Mouse (Mus musculus) CH12.LX (cell line): Measurements from ENCODE around the gene Gmds. TPM values are rescaled to one million over a fixed set of nuclear protein-coding genes. Genes with fewer than 3 reads are reported as not detected.

Experiments
- DNase-seq: peaks from one replicate; pipeline ENCODE4 v3.0.0-alpha.2; 2013; ENCODE audit errors: extremely low read depth
- H3K27ac ChIP-seq: 2 replicates; pipeline ENCODE4 v1.5.1; 2012; ENCODE audit warnings: low read depth, mild to moderate bottlenecking, control low read depth, moderate library complexity; ENCODE audit not compliant: insufficient read depth
- H3K27me3 ChIP-seq: replicated peaks from 2 replicates; pipeline ENCODE3; 2012; ENCODE audit warnings: inconsistent platforms
- H3K36me3 ChIP-seq, 2 experiments: replicated peaks in 1 of 2; 2 replicates each; pipeline versions ENCODE3 to v1.6.1; 2012; ENCODE audit warnings: inconsistent platforms in 1 of 2, low read length in 1 of 2, mild to moderate bottlenecking in 1 of 2, mixed read lengths in 1 of 2, moderate library complexity in 1 of 2; ENCODE audit not compliant: control insufficient read depth in 1 of 2, insufficient read depth in 1 of 2
- H3K4me1 ChIP-seq, 2 experiments: 2 replicates each; pipeline ENCODE4 v1.6.1; 2012; ENCODE audit warnings: inconsistent platforms in 1 of 2, moderate library complexity in 1 of 2; ENCODE audit not compliant: insufficient read depth in 2 of 2, control insufficient read depth in 1 of 2
- H3K4me2 ChIP-seq: 2 replicates; pipeline ENCODE4 v1.6.1; 2012; ENCODE audit warnings: low read depth, mild to moderate bottlenecking, control low read depth; ENCODE audit not compliant: poor library complexity, insufficient read depth, severe bottlenecking
- H3K4me3 ChIP-seq, 3 experiments: fragments of 150-350 bp in 1 of 3; sonication (generic) in 1 of 3; replicated peaks in 1 of 3; 2 replicates each; pipeline versions ENCODE3 to v1.5.1; 2011 to 2012; ENCODE audit warnings: low read depth in 2 of 3, low read length in 2 of 3, mild to moderate bottlenecking in 2 of 3, moderate library complexity in 2 of 3, control low read depth in 1 of 3, improper control_type of control experiment in 1 of 3, inconsistent platforms in 1 of 3, mixed read lengths in 1 of 3; ENCODE audit not compliant: poor library complexity in 1 of 3
- H3K79me2 ChIP-seq: replicated peaks from 2 replicates; pipeline ENCODE4 v1.6.1; 2012; ENCODE audit warnings: mild to moderate bottlenecking, moderate library complexity; ENCODE audit not compliant: control insufficient read depth, poor library complexity, insufficient read depth, severe bottlenecking; ENCODE audit errors: extremely low read depth
- H3K9ac ChIP-seq: 2 replicates; pipeline ENCODE4 v1.6.1; 2012; ENCODE audit warnings: low read depth, mild to moderate bottlenecking, control low read depth, moderate library complexity; ENCODE audit not compliant: insufficient read depth
- H3K9me3 ChIP-seq: replicated peaks from 2 replicates; pipeline ENCODE3; 2012; ENCODE audit warnings: low read length, inconsistent platforms, mixed read lengths
- BHLHE40 ChIP-seq: IDR thresholded peaks from 2 replicates; pipeline ENCODE4 v1.6.1; 2011; ENCODE audit warnings: mild to moderate bottlenecking, low read depth, low read length, improper control_type of control experiment
- CTCF ChIP-seq, 2 experiments: IDR thresholded peaks in 1 of 2; conservative IDR thresholded peaks in 1 of 2; 2 replicates each; pipeline ENCODE4 v1.5.1; 2011 to 2012; ENCODE audit warnings: low read depth in 2 of 2, low read length in 2 of 2, improper control_type of control experiment in 1 of 2, inconsistent platforms in 1 of 2, mild to moderate bottlenecking in 1 of 2, moderate library complexity in 1 of 2
- ELF1 ChIP-seq: IDR thresholded peaks from 2 replicates; pipeline ENCODE4 v1.6.1; 2014; ENCODE audit warnings: low read depth, mild to moderate bottlenecking, inconsistent platforms, low read length, improper control_type of control experiment
- EP300 ChIP-seq: IDR thresholded peaks from 2 replicates; pipeline ENCODE4 v1.6.1; 2011; ENCODE audit warnings: low read length, improper control_type of control experiment
- GABPA ChIP-seq: IDR thresholded peaks from 2 replicates; pipeline ENCODE4 v1.6.1; 2012; ENCODE audit warnings: low read depth, low read length, improper control_type of control experiment, inconsistent platforms; ENCODE audit not compliant: insufficient replicate concordance
- HCFC1 ChIP-seq: IDR thresholded peaks from 2 replicates; pipeline ENCODE4 v1.6.1; 2012; ENCODE audit warnings: low read depth, mild to moderate bottlenecking, inconsistent platforms, low read length, improper control_type of control experiment
- JUN ChIP-seq: IDR thresholded peaks from 2 replicates; pipeline ENCODE4 v1.6.1; 2011; ENCODE audit warnings: low read depth, mild to moderate bottlenecking, low read length, improper control_type of control experiment, moderate library complexity; ENCODE audit not compliant: insufficient read depth
- JUND ChIP-seq: conservative IDR thresholded peaks from 2 replicates; pipeline ENCODE4 v1.6.1; 2011; ENCODE audit warnings: low read depth, low read length, improper control_type of control experiment
- MAX ChIP-seq: IDR thresholded peaks from 2 replicates; pipeline ENCODE4 v1.6.1; 2011; ENCODE audit warnings: low read length, improper control_type of control experiment
- MEF2A ChIP-seq: IDR thresholded peaks from 2 replicates; pipeline ENCODE4 v1.6.1; 2014; ENCODE audit warnings: low read depth, mild to moderate bottlenecking, inconsistent platforms, low read length, improper control_type of control experiment, borderline replicate concordance
- NELFE ChIP-seq: IDR thresholded peaks from 2 replicates; pipeline ENCODE4 v1.6.1; 2011; ENCODE audit warnings: low read depth, low read length, improper control_type of control experiment
- POLR2A ChIP-seq: IDR thresholded peaks from 2 replicates; pipeline ENCODE4 v1.6.1; 2011; ENCODE audit warnings: low read depth, mild to moderate bottlenecking, improper control_type of control experiment, low read length
- RAD21 ChIP-seq: IDR thresholded peaks from 2 replicates; pipeline ENCODE4 v1.6.1; 2011; ENCODE audit warnings: low read depth, mild to moderate bottlenecking, low read length, improper control_type of control experiment, moderate library complexity
- RCOR1 ChIP-seq: conservative IDR thresholded peaks from 2 replicates; pipeline ENCODE4 v1.6.1; 2012; ENCODE audit warnings: low read depth, mild to moderate bottlenecking, inconsistent platforms, low read length, improper control_type of control experiment
- SIN3A ChIP-seq: IDR thresholded peaks from 2 replicates; pipeline ENCODE4 v1.6.1; 2012; ENCODE audit warnings: low read length, improper control_type of control experiment, inconsistent platforms
- SMC3 ChIP-seq: IDR thresholded peaks from 2 replicates; pipeline ENCODE4 v1.6.1; 2011; ENCODE audit warnings: low read depth, low read length, improper control_type of control experiment
- USF1 ChIP-seq: IDR thresholded peaks from 2 replicates; pipeline ENCODE4 v1.6.1; 2014; ENCODE audit warnings: low read depth, mild to moderate bottlenecking, inconsistent platforms, low read length, improper control_type of control experiment
- ZC3H11A ChIP-seq: IDR thresholded peaks from 2 replicates; pipeline ENCODE4 v1.6.1; 2012; ENCODE audit warnings: low read depth, mild to moderate bottlenecking, inconsistent platforms, low read length, improper control_type of control experiment
- ZKSCAN1 ChIP-seq: IDR thresholded peaks from 2 replicates; pipeline ENCODE4 v1.6.1; 2012; ENCODE audit warnings: low read depth, inconsistent platforms, low read length, improper control_type of control experiment, borderline replicate concordance
- ZMIZ1 ChIP-seq: IDR thresholded peaks from 2 replicates; pipeline ENCODE4 v1.6.1; 2012; ENCODE audit warnings: low read depth, mild to moderate bottlenecking, inconsistent platforms, low read length, improper control_type of control experiment
- dilution Hi-C: fragments of 300-500 bp; cut with MboI; formaldehyde crosslinking; loops from 2 replicates; pipeline ENCODE4 v1.14.3; 2020; ENCODE audit warnings: low sequenced_read_pairs; ENCODE audit not compliant: extremely low pct_unique_long_range_greater_than_20kb, extremely low pct_ligation_motif_present
- in situ Hi-C: fragments of 300-500 bp; cut with MboI; formaldehyde crosslinking; loops from 3 replicates; pipeline ENCODE4 v1.14.3; 2019; ENCODE audit warnings: low sequenced_read_pairs, low pct_ligation_motif_present, low pct_unique_long_range_greater_than_20kb, mixed read lengths
- polyA plus RNA-seq: library from polyadenylated mRNA; unstranded; fragments of >175 nt; gene quantifications from 2 replicates; pipeline ENCODE4 v1.2.1, GENCODE M21; 2012; ENCODE audit warnings: low read depth; ENCODE audit not compliant: insufficient read length
- total RNA-seq, 2 experiments: library from RNA; depleted of rRNA; stranded (reverse); fragments of 300-350 nt in 1 of 2; fragments of >200 nt in 1 of 2; gene quantifications; 2 replicates each; pipeline ENCODE4 v1.2.3; 2012 to 2014

Gene Gmds
- total and polyA plus RNA-seq, 3 experiments: 11.0 to 19.3 (median 15.1) TPM

GRCm38 (mm10) chr13:31800581-31801576, 537.7 kb downstream of the Gmds start:
- H3K4me3 ChIP-seq: no peak overlapping the region

DNA sequence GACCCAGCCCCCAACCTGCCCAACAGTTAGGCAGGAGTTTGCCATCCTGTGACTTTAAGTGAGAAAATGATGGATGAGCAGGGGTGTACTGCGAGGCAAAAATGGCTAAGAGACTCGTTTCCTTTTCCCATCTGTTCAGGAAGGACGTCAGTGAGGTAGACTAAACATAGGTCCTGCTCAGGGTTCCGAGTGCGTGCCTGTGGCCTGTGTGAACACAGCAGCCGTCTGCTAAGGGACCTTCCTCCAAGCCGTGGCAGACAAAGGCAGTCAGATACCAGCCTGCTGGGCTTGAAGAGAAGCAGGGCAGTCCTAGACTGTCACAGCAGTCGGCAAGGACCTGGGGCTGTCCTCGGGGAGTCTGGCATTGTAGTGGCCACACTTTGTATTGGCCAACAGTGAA, 540.5 kb downstream of the Gmds start:
- dilution Hi-C loops: no loop called here
- H3K9me3 ChIP-seq: no peaks in the 10 kb centered on the region
- H3K36me3 ChIP-seq: no peaks in the 10 kb centered on the region
- H3K4me1 ChIP-seq: 0 out of 4 replicates have a peak, but pooled peaks cover 0 to 5% of the 10 kb centered on the region in 2 experiments
- no peak overlapping the region for H3K4me2 ChIP-seq
- no peak overlapping the region for H3K4me3 ChIP-seq
- H3K79me2 ChIP-seq: no peaks in the 10 kb centered on the region
- H3K27me3 ChIP-seq: no peaks in the 10 kb centered on the region
- in situ Hi-C loops: loop anchor here (25.0 kb wide), 1 partner anchor 889 kb away; no protein-coding TSS in a partner anchor
- H3K9ac ChIP-seq: no peak overlapping the region
- TF ChIP-seq MEF2A: no peak
- TF ChIP-seq MAX: no peak
- no peak for TF ChIP-seq NELFE
- no peak for TF ChIP-seq USF1
- no peak for TF ChIP-seq RCOR1
- no peak for TF ChIP-seq POLR2A
- TF ChIP-seq GABPA: no peak
- TF ChIP-seq SIN3A: no peak
- no peak for TF ChIP-seq JUN
- no peak for TF ChIP-seq EP300
- no peak for TF ChIP-seq ZKSCAN1
- no peak for TF ChIP-seq ELF1
- TF ChIP-seq HCFC1: no peak
- TF ChIP-seq RAD21: no peak
- TF ChIP-seq, all 38 proteins: peak for 0
- H3K27ac ChIP-seq: no peak overlapping the region
- DNase-seq: no peak

More at GRCm38 (mm10) chr13:31800581-31801576, 537.7 kb downstream of the Gmds start:
- H3K4me2 ChIP-seq: peak overlapping the region; percentile 90
- H3K27ac ChIP-seq: no peak overlapping the region
- H3K9me3 ChIP-seq: peaks cover under 1% of the 10 kb centered on the region
- H3K4me1 ChIP-seq: 0 out of 4 replicates have a peak, but pooled peaks cover 0 to 5% of the 10 kb centered on the region in 2 experiments
- H3K36me3 ChIP-seq: no peaks in the 10 kb centered on the region
- DNase-seq: peak; percentile 56
- TF ChIP-seq RAD21 (peak; percentile 83), ELF1 (0 out of 2 replicates have a peak, but pooled peaks have one; percentile 35), SMC3 (peak; percentile 86), CTCF (conservative IDR thresholded peaks at IDR 0.05 in 1 of 2, IDR thresholded peaks at IDR 0.05 in 1 of 2; ENCODE audit: low read depth in 2 of 2, low read length in 2 of 2) (peak in 1 of 2 experiments; percentile 85; a peak in 3 of 4 replicates), BHLHE40 (peak; percentile 76), MEF2A (0 out of 2 replicates have a peak, but pooled peaks have one; percentile 22), ZC3H11A (peak; percentile 50), ZMIZ1 (no peak), JUND (no peak)
- H3K27me3 ChIP-seq: no peaks in the 10 kb centered on the region
- H3K9ac ChIP-seq: no peak overlapping the region
- dilution Hi-C loops: no loop called here
- no peaks in the 10 kb centered on the region for H3K79me2 ChIP-seq
- in situ Hi-C loops: loop anchor here (10.0 to 25.0 kb wide), 2 partner anchors 411 to 614 kb away; no protein-coding TSS in a partner anchor
